Mouse (Mus musculus): ENCODE measurements around the gene Kctd6.
"Not testable (repeated sequence)": the region's sequence is repeated elsewhere in the genome, so short reads cannot be mapped to it uniquely, and the experiment has no call there.

DNA sequence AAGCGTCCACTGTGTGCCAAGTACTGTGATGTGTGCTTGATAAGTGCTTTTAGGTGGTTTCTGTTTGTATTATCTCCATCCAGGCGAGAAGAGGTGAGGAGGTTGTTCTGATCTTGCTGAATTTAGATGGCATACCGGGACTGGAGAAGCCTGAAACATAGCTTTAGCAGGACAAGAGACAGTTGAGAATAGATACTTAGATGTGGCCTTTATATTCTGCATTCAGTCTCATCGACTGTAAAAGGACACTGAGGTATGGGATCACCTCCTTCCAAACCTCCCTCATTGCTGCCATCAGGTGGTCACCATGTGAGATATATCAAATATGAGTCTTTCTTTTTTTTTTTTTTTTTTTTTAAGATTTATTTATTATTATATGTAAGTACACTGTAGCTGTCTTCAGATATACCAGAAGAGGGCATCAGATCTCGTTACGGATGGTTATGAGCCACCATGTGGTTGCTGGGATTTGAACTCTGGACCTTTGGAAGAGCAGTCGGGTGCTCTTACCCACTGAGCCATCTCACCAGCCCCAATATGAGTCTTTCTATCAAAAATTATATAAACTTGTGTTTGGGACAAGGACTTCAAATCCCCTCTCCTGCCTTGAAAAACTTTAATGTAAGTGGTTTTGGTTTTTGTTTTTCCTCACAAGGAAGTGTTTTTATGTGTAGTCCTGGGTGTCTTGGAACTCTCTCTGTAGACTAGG is 40.2 kb upstream of the Kctd6 start:
- TF ChIP-seq CTCF (IDR thresholded peaks at IDR 0.05; ENCODE audit: control insufficient read depth, insufficient read depth, low read length); POLR2A (IDR thresholded peaks at IDR 0.05; ENCODE audit: borderline replicate concordance, control insufficient read depth, low read depth, low read length): not testable (repeated sequence)

Data from bone marrow, adult 2 months (tissue).